Mouse (Mus musculus) embryonic facial prominence, embryonic 14.5 days (tissue): ENCODE measurements around the gene Fhod1. TPM values are rescaled to one million over a fixed set of nuclear protein-coding genes. Genes with fewer than 3 reads are reported as not detected.

Experiments
- ATAC-seq: fragments of 200-750 bp; cut with Nextera tagmentation; 2 replicates; pipeline ENCODE4 v1.8.0; 2017; ENCODE audit warnings: low read depth, moderate number of reproducible peaks, moderate TSS enrichment
- DNase-seq: peaks from one replicate; pipeline ENCODE4 v3.0.0-alpha.2; 2015; ENCODE audit warnings: low spot score
- H3K27ac ChIP-seq: fragments of 300-500 bp; sonication (generic); replicated peaks from 2 replicates; pipeline ENCODE4 v1.5.1; 2014; ENCODE audit warnings: low read depth, mild to moderate bottlenecking, low read length, moderate library complexity
- H3K27me3 ChIP-seq: fragments of 300-500 bp; sonication (generic); replicated peaks from 2 replicates; pipeline ENCODE4 v1.6.1; 2014; ENCODE audit warnings: low read length; ENCODE audit not compliant: control insufficient read depth, insufficient read depth
- H3K36me3 ChIP-seq: fragments of 300-500 bp; sonication (generic); 2 replicates; pipeline ENCODE4 v1.6.1; 2014; ENCODE audit warnings: low read length, mixed read lengths; ENCODE audit not compliant: control insufficient read depth, insufficient read depth
- H3K4me1 ChIP-seq: fragments of 300-500 bp; sonication (generic); 2 replicates; pipeline ENCODE4 v1.6.1; 2014; ENCODE audit warnings: antibody characterized with exemption, low read length; ENCODE audit not compliant: control insufficient read depth, insufficient read depth
- H3K4me2 ChIP-seq: fragments of 300-500 bp; sonication (generic); 2 replicates; pipeline ENCODE4 v1.6.1; 2014; ENCODE audit warnings: low read depth, mild to moderate bottlenecking, low read length, moderate library complexity, mixed read lengths
- H3K4me3 ChIP-seq: fragments of 300-500 bp; sonication (generic); 2 replicates; pipeline ENCODE4 v1.5.1; 2014; ENCODE audit warnings: low read depth, mild to moderate bottlenecking, low read length
- H3K9ac ChIP-seq: fragments of 300-500 bp; sonication (generic); 2 replicates; pipeline ENCODE4 v1.6.1; 2014; ENCODE audit warnings: low read depth, mild to moderate bottlenecking, low read length, moderate library complexity, mixed read lengths
- H3K9me3 ChIP-seq: fragments of 300-500 bp; sonication (generic); 2 replicates; pipeline ENCODE4 v1.6.1; 2016; ENCODE audit warnings: low read length; ENCODE audit not compliant: control insufficient read depth
- WGBS: fragments of 180-500 bp; shearing (Covaris S2); extraction: QIAGEN DNeasy Blood & Tissue Kit; methylation state at CpG from one replicate; pipeline ENCODE4 v1.1.7; 2014; 5-methylcytosine and 5-hydroxymethylcytosine counted together
- polyA plus RNA-seq: library from polyadenylated mRNA; unstranded; fragments of >200 nt; fragmentation: Nextera tagmentation; extraction: Ambion mirVana; gene quantifications from 2 replicates; pipeline ENCODE4 v1.2.1, GENCODE M21; 2014

Gene Fhod1
- polyA plus RNA-seq, 1 experiment from 2014 or later, result 2.7 TPM

DNA sequence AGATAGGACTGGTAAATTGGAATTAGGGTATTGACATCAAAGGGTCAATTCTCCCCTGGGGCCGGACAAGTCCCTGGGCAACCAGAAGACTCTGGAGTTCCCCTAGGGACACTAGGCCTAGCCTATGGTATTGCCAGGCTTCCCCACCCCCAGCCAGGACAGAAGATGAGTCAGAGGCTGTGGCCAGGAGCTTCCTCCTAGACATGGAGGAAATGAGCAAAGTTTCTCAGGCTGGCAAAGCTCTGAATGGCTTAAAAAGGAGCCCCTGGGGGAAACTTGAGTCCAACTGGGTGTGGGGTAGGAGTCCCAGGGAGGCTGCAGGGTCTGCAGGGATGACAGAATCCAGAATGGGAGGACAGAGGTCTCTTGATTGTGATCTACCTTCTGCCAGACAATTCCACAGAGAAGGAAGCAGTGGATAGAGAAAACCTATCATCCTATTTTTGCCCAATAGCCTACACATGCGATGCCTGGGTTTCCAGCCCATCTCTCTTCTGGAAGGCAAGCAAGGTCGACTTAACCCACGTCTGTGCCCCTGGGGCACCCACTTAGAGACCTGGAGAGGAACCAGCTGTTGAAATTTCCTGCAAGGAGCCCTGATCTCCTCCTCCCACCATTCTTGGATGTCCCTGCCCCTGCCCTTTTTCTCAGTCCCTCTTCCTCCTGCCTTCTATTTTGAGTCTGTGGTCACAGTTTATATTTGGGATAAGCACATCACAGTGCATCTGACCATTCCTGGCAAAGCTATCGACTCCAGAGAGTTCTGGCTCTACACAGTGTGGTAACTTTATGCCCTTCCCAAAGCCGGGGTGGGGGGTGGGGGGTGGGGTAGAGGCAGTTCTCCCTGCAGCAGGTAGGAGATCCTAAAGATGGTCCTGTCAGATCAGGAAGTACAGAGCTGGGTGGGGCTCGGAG lies 2.4 kb downstream of the Fhod1 start:
- peak overlapping the region; percentile 30; the same call in 1 of the 2 replicates for H3K9ac ChIP-seq
- 44% methylated on average over 7 of the region's 7 CpGs for WGBS
- H3K4me3 ChIP-seq, result no peak overlapping the region
- peaks cover 22% of the 10 kb centered on the region for H3K4me1 ChIP-seq
- no peaks in the 10 kb centered on the region for H3K9me3 ChIP-seq
- DNase-seq (peak; percentile 53), ATAC-seq (no peak)
- peak overlapping the region; percentile 28; the same call in 1 of the 2 replicates for H3K27ac ChIP-seq
- H3K4me2 ChIP-seq, result peak overlapping the region; percentile 98
- no peaks in the 10 kb centered on the region for H3K27me3 ChIP-seq
- no peaks in the 10 kb centered on the region for H3K36me3 ChIP-seq

DNA sequence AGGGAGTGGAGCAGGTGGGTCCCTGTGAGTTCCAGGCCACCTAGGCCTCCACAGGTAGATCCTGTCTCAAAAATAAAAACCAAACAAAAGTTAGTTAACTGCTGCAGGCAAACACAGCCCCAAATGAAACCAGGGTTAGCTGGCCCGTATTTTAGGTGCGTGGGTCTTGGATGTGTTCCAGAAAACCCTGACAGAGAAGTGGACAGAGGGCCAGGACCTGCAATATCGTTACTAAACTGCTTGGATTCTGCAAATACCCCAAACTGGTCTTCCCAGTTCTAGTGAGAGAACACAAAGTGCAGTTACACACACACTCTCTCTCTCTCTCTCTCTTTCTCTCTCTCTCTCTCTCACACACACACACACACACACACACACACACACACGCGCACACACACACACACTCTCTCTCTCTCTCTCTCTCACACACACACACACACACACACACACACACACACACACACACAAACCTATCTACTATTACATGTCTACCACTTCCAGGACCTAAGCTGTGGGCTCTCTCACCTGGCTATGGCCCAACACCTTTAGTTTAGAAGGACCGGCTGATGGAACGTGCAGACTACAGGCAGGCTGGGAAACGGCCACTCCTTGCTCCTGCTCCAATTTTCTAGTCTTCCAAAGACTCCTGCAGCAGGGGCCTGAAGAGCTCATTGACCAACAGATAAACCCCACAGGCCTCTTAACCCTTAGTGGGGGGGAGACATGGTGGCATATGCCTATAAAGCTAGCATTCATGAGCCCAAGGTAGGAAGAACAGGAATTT lies 3.8 kb downstream of the Fhod1 start:
- Histone ChIP-seq H3K4me3 (no peak overlapping the region), H3K9me3 (no peaks in the 10 kb centered on the region), H3K4me2 (0 out of 2 replicates have a peak overlapping the region, but pooled peaks have one; percentile 1), H3K36me3 (no peaks in the 10 kb centered on the region), H3K9ac (no peak overlapping the region), H3K4me1 (peaks cover 21% of the 10 kb centered on the region), H3K27ac (no peak overlapping the region), H3K27me3 (no peaks in the 10 kb centered on the region)
- ATAC-seq, result no peak
- no peak for DNase-seq
- WGBS, result 64% methylated on average over 8 of the region's 8 CpGs

DNA sequence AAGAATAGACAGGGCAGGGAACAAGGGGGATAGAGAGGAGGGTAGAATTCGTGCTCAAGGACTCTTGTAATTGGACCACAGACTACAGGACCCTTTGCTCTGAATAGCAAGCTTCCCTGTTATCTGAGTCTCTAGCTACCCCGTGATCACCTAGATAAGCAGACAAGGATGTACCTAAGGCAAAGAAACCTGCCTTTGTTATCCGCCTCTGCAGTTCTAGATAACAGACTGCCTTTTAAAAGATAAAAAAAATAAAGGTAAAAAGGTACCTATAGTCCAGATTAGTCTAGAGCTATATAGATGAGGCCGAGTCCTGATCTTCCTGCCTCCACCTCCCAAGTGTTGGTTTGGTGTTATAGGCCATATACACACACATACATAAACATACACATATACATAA lies 5.0 kb downstream of the Fhod1 start:
- Histone ChIP-seq H3K36me3 (no peaks in the 10 kb centered on the region), H3K4me3 (no peak overlapping the region), H3K27ac (no peak overlapping the region), H3K4me2 (no peak overlapping the region), H3K4me1 (peaks cover 21% of the 10 kb centered on the region), H3K27me3 (no peaks in the 10 kb centered on the region), H3K9me3 (no peaks in the 10 kb centered on the region), H3K9ac (no peak overlapping the region)
- ATAC-seq (no peak), DNase-seq (no peak)
- WGBS, result 77% methylated on average over 4 of the region's 4 CpGs

- WGBS, result 21% methylated on average over 7 of the region's 8 CpGs
- DNase-seq (peak; percentile 52), ATAC-seq (no peak)
- Histone ChIP-seq H3K27ac (no peak overlapping the region), H3K4me3 (no peak overlapping the region), H3K9ac (no peak overlapping the region), H3K27me3 (no peaks in the 10 kb centered on the region), H3K9me3 (no peaks in the 10 kb centered on the region), H3K4me1 (peaks cover 16% of the 10 kb centered on the region), H3K36me3 (peaks cover 8% of the 10 kb centered on the region), H3K4me2 (no peak overlapping the region)
Observed at GRCm38 (mm10) chr8:105341399-105341798, 6.4 kb downstream of the Fhod1 start.

- DNase-seq (no peak), ATAC-seq (no peak)
- H3K36me3 ChIP-seq, result peaks cover 19% of the 10 kb centered on the region
- no peak overlapping the region for H3K4me2 ChIP-seq
- no peaks in the 10 kb centered on the region for H3K9me3 ChIP-seq
- H3K4me1 ChIP-seq, result peaks cover 2% of the 10 kb centered on the region; the same call in 1 of the 2 replicates
- no peak overlapping the region for H3K9ac ChIP-seq
- H3K27me3 ChIP-seq, result no peaks in the 10 kb centered on the region
- no peak overlapping the region for H3K4me3 ChIP-seq
- 80% methylated on average over 6 of the region's 6 CpGs for WGBS
- no peak overlapping the region for H3K27ac ChIP-seq
Observed at GRCm38 (mm10) chr8:105339886-105340635, 7.7 kb downstream of the Fhod1 start.

DNA sequence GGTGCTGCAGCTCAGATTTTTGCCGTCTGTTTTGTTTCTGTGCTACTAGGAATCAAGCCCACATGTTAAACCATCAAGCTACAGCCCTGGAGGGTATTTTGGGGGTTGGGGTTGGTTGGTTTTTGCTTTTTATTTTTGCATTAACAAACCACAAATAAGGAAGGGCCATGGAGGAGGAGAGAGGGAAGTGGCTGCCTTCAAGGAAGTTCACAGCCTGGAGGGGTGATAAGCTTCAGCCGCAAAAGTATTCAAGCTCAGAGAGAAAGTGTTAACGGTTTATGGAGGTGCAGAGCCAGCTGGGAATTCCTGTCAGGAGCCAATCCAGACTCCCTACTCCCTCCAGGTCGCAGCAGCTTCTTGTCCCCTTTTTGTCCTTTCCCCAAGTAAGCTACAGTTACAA lies 8.8 kb downstream of the Fhod1 start:
- H3K4me1 ChIP-seq, result no peaks in the 10 kb centered on the region; the same call in 1 of the 2 replicates
- peaks cover 29% of the 10 kb centered on the region for H3K36me3 ChIP-seq
- no peak overlapping the region for H3K27ac ChIP-seq
- H3K9me3 ChIP-seq, result no peaks in the 10 kb centered on the region
- no peak overlapping the region for H3K4me3 ChIP-seq
- H3K4me2 ChIP-seq, result no peak overlapping the region
- 23% methylated on average over 4 of the region's 4 CpGs for WGBS
- H3K9ac ChIP-seq, result peak overlapping the region; percentile 49; the same call in 1 of the 2 replicates
- H3K27me3 ChIP-seq, result no peaks in the 10 kb centered on the region
- no peak for DNase-seq
- ATAC-seq, result no peak

- Histone ChIP-seq H3K9ac (no peak overlapping the region), H3K36me3 (peaks cover 53% of the 10 kb centered on the region), H3K9me3 (no peaks in the 10 kb centered on the region), H3K4me2 (no peak overlapping the region), H3K27ac (no peak overlapping the region), H3K4me3 (no peak overlapping the region), H3K4me1 (no peaks in the 10 kb centered on the region; the same call in 1 of the 2 replicates), H3K27me3 (no peaks in the 10 kb centered on the region)
- DNase-seq (no peak), ATAC-seq (no peak)
- 67% methylated on average over 31 of the region's 32 CpGs for WGBS
Observed at GRCm38 (mm10) chr8:105336373-105337130, 11.2 kb downstream of the Fhod1 start.
